Mouse (Mus musculus) mouse embryonic stem cell (cell line): ENCODE measurements around the gene Nanos2.

Source experiments
- in situ Hi-C, 2 experiments: fragments of 300-500 bp; cut with MboI; formaldehyde crosslinking; loops; 1 replicate in 1 of 2; 3 replicates in 1 of 2; pipeline ENCODE4 v1.14.3; 2019 to 2020; ENCODE audit warnings: low sequenced_read_pairs in 2 of 2, low pct_unique_long_range_greater_than_20kb in 1 of 2, mixed read lengths in 1 of 2; ENCODE audit not compliant: unreplicated experiment in 1 of 2

The Nanos2 gene

GRCm38 (mm10) chr7:18987100-18987499 lies at the start of gene Nanos2:
Nanos2 (plus strand) TSS chr7:18987400.
- in situ Hi-C loops, result no loop called here

- in situ Hi-C loops, result no loop called here
Measured at GRCm38 (mm10) chr7:18942376-18942775, 44.8 kb upstream of the Nanos2 start.

- in situ Hi-C loops, result no loop called here
Measured at GRCm38 (mm10) chr7:18942815-18943214, 44.4 kb upstream of the Nanos2 start.

- in situ Hi-C loops, result no loop called here
Measured at GRCm38 (mm10) chr7:18948151-18948550, 39.0 kb upstream of the Nanos2 start.

- in situ Hi-C loops, result no loop called here
Measured at GRCm38 (mm10) chr7:18949781-18950522, 37.2 kb upstream of the Nanos2 start.

- in situ Hi-C loops, result no loop called here
Measured at GRCm38 (mm10) chr7:18950523-18951315, 36.5 kb upstream of the Nanos2 start.

- in situ Hi-C loops, result no loop called here
Measured at GRCm38 (mm10) chr7:18951397-18951796, 35.8 kb upstream of the Nanos2 start.

GRCm38 (mm10) chr7:18957569-18958383 lies 29.4 kb upstream of the Nanos2 start:
- in situ Hi-C loops, result no loop called here

- in situ Hi-C loops, result no loop called here
Measured at GRCm38 (mm10) chr7:18958384-18958766, 28.8 kb upstream of the Nanos2 start.

- in situ Hi-C loops, result no loop called here
Measured at GRCm38 (mm10) chr7:18959446-18959845, 27.8 kb upstream of the Nanos2 start.

- in situ Hi-C loops, result loop anchor here in 1 of 2 experiments (10.0 kb wide), 1 partner anchor 67 kb away; no protein-coding TSS in a partner anchor
Measured at GRCm38 (mm10) chr7:18962171-18962792, 24.9 kb upstream of the Nanos2 start.

GRCm38 (mm10) chr7:18962795-18963194 lies 24.4 kb upstream of the Nanos2 start:
- in situ Hi-C loops, result loop anchor here in 1 of 2 experiments (10.0 kb wide), 1 partner anchor 68 kb away; no protein-coding TSS in a partner anchor

GRCm38 (mm10) chr7:18963294-18963843 lies 23.8 kb upstream of the Nanos2 start:
- in situ Hi-C loops, result loop anchor here in 1 of 2 experiments (10.0 kb wide), 1 partner anchor 69 kb away; no protein-coding TSS in a partner anchor

GRCm38 (mm10) chr7:18965312-18965711 lies 21.9 kb upstream of the Nanos2 start:
- in situ Hi-C loops, result loop anchor here in 1 of 2 experiments (10.0 kb wide), 1 partner anchor 71 kb away; no protein-coding TSS in a partner anchor

GRCm38 (mm10) chr7:18967603-18968002 lies 19.6 kb upstream of the Nanos2 start:
- in situ Hi-C loops, result loop anchor here in 1 of 2 experiments (10.0 kb wide), 1 partner anchor 73 kb away; no protein-coding TSS in a partner anchor

- in situ Hi-C loops, result no loop called here
Measured at GRCm38 (mm10) chr7:18970956-18971355, 16.2 kb upstream of the Nanos2 start.

GRCm38 (mm10) chr7:18978381-18978780 lies 8.8 kb upstream of the Nanos2 start:
- in situ Hi-C loops, result no loop called here

GRCm38 (mm10) chr7:18986503-18986902 lies 697 bp upstream of the Nanos2 start:
- in situ Hi-C loops, result no loop called here
